Mouse (Mus musculus) thymus, postnatal 4 days (tissue): ENCODE results near the gene Prrg2.
"Not testable (repeated sequence)": the region's sequence is repeated elsewhere in the genome, so short reads cannot be mapped to it uniquely, and the experiment has no call there.

Experiments
- DNase-seq: peaks from one replicate; pipeline ENCODE4 v3.0.0; 2021

Prrg2 gene

GRCm38 (mm10) chr7:45027761-45028160, 34.7 kb downstream of the Prrg2 start:
- DNase-seq: no peak

- DNase-seq: no peak
Measured at GRCm38 (mm10) chr7:45026256-45026655, 36.2 kb downstream of the Prrg2 start.

DNA sequence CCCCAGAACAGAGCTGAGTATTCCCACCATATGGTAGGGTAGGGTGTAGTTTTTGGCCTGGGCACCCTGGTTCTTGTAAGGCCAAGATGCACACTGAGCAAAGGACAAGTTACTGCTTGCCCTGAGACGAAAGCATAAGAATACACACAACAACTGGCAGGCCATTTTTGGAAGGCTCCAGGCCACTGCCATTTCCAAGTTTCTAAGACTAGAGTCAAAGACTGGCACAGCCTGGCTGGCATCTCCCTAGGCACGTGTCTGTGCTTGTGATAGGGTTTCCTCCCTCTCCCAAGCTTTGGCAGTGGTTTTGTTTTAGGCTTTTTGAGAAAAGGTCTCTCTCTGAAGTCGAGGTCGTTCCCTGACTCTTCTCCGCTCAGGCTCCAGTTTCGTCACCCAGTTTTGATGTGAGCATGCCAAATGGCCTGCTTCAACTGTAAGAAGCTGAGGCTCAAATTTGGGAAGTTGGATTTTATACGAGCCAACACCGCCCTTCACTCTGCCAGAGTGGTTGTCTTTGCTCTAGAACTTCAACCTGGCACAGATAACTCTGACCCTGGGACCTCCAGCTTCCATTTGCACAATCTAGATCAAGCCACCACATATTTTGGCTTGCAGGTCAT, 36.8 kb downstream of the Prrg2 start:
- no peak for DNase-seq

DNA sequence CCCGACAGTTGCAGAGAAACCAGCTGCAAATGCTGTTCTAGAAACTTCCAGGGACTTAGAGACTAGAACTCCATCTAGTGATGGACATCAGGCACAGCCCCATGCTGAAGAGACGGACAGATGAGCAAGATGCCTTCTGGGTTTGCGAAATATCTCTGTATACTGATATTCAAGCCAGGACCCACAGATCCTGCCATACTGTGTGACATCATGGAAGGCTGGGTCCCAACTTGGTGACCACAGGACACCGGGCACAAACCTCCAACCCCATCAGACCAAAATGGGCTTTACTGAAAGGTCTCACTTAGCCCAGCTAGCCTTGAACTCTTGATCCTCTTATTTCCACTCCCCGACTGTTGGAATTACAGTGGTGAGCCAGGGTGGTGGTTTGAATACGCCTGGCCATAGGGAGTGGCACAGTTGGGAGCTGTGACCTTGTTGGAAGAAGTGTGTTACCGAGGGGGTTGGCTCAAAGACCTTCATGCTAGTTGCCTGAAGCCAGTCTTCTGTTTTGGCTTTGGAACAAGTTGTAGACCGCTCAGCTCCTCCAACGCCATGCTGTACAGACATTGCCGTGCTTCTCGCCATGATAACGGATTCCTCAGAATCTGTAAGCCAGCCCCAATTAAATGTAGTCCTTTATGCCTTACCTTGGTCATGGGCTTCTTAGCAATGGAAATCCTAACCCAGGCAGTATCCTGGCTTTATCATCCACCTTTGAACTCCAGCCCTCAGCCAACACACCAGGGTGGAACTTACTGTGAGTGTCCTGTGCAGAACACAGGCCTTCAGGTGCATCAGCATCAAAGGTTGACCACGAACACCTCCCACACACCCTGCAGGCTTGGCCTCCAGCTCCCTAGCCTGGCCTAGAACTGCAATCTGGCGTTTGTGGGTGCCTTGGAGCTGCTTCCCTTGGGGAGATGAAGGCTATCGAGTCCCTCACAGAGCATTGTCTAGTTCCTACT, 37.9 kb downstream of the Prrg2 start:
- DNase-seq: no peak

DNA sequence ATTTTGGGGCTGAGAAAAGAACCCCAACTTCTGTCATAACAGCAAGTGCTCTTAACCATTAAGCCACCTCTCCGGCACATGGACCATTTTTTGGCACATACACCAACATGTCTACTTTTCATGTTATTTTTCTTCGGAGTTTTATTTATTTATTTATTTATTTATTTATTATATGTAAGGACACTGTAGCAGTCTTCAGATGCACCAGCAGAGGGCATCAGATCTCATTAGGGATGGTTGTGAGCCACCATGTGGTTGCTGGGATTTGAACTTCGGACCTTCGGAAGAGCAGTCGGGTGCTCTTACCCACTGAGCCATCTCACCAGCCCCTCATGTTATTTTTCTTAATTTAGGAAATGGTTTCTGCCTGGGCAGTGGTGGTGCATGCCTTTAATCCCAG, 38.8 kb downstream of the Prrg2 start:
- DNase-seq: not testable (repeated sequence)

DNA sequence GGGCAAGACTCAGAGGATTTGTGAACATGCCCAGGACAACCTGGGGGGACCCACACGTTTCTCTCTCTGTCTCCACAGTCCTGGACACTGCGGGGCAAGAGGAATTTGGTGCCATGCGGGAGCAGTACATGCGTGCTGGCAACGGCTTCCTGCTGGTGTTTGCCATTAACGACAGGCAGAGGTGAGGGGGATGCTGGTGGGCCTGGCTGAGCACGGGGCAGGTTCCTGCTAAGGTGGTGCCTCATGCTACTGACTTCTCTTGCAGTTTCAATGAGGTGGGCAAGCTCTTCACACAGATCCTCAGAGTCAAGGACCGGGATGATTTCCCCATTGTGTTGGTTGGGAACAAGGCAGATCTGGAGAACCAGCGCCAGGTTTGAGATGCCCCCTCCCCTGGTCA, 42.3 kb downstream of the Prrg2 start:
- DNase-seq: no peak

DNA sequence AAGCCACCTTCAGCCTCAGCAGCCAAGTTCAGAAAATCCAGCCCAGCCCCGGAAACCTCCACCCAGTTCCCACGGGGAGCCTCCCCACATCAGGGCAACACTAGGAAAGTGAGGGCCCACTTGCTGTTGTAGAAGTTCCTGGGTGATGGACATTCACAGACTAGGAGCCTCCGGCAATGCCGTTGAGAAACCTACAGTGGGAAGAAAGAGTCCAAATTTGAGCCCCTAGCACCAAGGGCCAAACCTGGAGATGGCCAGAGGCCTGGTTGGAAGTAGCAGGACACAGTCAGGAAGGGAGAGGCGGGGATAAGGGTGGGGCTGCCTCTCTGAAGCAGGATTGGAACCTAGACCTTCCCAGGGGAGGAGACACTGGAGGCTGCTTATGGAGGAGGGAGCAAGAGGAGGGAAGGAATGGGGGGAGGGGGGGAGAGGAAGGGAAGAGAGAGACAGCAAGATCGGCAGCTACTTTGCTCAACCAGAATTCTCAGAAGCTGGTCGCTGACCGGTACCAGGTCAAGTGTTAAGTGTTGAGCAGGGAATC, 43.4 kb downstream of the Prrg2 start:
- no peak for DNase-seq

DNA sequence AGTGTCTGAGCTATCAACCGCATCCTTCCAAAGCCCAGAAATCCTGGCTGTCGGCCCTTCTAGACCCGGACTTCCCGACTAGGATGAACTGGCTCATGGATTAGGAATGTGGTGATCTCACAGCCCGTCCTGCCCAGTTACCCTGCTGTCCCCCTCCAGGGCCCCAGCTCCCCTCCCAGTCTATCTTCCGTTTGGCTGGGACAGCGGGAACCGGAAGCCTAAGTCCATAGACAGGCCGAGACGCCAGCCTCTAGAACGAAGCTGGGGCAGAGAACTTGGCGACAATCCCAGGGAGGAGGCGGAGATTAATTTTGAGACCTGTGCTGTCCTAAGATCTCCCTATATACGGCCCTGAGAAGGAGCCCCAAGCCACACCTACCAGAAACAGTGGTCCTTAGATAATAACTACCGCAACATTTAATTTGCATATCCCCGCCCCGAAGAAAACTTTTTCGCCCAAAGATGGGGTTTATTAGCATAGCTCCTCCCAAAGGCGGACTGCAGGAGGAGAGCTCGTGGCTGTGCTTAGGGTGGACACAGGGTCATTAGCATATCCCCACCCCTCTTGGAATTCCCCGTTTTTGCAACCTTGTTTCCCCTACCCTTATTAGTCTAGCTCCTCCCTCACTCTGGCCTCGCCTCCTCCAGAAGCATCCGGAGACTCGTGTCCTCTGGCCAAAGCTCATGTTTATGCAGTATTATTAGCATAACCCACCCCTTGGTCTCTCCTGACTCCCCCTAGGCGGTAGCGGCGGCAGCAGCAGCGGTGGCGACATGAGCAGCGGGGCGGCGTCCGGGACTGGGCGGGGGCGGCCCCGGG, 45.0 kb downstream of the Prrg2 start, which contains the start of gene Rras:
Gene Rras, plus strand, starts transcription at position 720 of the 820 bp plus-strand sequence.
- DNase-seq: peak; percentile 74

DNA sequence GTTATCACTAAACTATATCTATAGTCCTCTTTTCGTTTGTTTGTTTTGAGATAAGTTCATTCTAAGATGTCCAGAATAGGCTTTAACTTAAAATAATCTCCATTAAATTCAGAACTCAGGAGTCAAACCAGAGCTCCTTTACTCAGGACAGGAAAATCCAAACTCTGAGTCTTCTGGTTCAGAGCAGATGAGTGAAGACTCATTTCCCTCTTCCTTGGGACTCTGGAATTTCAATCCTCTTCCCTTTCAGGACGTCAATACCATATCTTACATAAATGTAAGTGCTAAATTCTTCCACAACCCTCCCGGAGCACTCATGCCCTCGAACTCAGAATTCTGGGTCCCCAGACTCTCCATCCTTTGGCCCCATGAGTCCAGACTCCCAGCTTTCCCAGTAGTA, 45.7 kb downstream of the Prrg2 start:
- DNase-seq: no peak

DNA sequence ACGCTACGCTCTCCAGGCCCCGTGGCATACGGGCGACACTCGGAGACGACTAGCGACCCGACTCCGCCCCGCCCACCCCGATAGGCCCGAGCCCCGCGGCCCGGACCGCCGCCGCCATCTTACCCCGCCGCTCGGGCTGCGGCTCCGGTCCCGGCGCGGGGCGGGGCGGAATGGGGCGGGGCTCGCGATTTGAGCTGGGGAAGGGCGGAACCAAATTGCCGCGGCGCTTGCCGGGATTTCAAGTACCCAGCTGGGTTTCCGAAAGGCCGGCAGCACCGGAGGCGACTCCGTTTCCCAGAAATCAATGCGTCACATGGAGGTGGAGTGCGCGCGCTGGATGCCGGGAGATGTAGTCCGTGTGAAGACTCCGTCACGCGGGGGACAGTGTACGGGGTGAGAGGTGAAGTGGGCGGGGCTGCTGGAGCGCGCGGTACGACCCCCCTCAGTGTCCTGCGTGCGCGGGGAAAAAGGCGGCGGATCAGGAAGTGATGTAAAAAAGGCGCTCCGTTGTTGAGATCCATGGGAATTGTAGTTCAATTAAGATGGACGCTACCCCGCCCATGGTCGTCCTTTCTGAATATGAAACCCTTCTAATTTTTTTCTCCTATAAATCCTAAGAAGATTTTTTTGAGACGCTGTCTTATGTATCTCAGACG, 46.4 kb downstream of the Prrg2 start, which contains the start of gene Scaf1:
Gene Scaf1, minus strand, starts transcription at position 407 of the 656 bp plus-strand sequence.
- peak; percentile 98 for DNase-seq

DNA sequence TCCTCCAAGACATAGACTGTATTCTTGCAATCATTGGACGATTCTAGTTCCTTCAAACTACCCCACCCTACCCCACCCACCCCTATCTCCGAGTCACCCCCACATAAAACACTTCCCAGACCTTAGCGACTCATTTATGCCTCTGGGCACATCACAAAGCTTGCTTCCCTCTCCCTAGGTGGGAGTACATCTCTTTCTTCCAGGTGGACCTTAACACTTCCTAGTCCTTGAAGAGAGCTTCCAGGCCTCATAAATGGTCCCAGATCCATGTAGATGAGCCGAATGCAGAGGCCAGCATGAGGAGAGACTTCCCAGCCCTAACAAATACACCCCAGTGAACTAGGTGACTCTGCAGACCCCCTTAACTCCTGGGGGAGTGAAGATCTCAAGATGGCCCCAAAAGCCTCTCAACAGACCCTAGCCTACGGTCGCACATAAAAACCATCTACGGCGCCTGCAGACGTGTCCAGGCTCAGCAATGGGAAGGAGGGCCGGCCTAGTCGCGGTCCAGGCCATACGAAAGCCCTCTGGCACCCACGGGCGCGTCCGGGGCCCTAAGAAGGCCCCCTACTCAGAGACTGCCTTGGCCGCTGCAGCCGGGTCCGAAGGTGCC, 47.0 kb downstream of the Prrg2 start:
- no peak for DNase-seq

DNA sequence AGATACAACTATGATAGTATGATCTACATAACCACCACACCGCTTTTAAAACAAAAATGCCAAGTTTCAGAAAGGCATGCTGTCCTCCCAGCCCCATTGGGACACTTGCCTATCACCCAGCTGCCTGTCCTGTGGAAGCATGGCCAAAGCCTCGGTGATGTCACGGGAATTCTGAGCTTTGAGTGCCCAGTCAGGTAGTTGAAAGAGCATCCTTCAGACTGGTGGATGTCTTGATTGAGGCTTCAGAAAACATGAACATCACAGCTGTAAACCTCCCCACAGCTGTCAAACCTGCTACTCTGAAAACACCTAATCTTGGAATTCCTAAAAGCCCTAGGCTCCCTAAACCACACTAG, 48.4 kb downstream of the Prrg2 start:
- no peak for DNase-seq

GRCm38 (mm10) chr7:45013366-45014095, 48.9 kb downstream of the Prrg2 start:
- DNase-seq: no peak

DNA sequence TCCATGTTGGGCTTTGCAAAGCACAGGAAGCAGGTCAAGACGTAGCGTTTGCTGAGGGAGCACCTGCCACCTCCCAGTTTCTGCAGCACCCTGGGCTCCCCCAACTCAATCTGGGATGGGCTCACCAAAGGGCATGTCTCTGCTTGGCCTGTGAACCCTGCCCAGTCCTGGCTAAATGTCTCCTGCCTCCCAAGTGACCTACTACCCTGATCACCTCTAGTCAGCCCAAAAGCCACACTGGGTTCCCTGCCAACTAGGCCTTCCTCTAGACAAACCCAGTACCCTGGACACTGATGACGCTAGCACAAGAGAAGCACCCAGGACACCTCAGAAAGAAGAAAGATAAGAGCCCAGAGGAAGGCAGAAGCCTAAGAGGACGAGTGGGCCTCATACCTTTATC, 49.7 kb downstream of the Prrg2 start:
- DNase-seq: no peak

DNA sequence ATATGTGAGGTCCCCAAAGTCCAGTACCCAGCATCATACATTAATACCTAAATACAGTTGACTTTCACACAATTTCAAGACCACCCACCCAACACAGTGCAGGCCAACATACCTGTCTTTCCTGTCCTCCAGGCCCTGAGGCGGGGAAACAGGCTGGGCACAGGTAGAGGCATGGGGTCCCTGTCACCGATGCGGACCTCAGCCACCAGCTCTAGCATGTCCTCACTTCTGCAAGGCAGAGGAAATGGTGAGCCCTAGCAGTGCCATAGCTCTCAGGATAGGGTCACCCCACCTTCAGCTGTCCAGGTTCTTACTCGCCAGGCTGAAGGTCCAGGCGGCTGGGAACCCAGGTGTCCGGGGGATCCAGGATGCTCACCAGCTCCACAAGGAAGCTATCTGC, 50.5 kb downstream of the Prrg2 start:
- no peak for DNase-seq

DNA sequence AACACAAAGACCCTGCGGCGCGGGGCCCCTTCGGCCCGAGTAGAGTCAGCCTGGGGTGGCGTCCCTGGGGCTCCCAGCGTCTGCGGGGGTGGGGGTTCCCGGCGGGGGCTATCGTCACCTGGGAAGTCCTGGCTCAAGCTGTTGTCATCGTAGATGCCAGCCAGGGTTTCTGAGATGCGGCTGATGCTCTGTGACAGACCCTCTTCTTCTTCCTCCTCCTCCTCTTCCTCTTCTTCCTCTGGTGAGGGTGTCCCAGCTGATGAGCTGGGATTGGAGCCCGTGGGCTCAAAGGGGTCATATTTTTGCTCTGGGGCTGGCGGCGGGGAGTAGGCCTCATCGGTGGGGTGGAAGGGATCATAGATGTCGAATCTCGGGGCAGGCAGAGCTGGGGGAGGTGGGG, 54.1 kb downstream of the Prrg2 start:
- no peak for DNase-seq

- DNase-seq: no peak
Measured at GRCm38 (mm10) chr7:45007846-45008245, 54.6 kb downstream of the Prrg2 start.

GRCm38 (mm10) chr7:45007141-45007540, 55.3 kb downstream of the Prrg2 start:
- DNase-seq: no peak

DNA sequence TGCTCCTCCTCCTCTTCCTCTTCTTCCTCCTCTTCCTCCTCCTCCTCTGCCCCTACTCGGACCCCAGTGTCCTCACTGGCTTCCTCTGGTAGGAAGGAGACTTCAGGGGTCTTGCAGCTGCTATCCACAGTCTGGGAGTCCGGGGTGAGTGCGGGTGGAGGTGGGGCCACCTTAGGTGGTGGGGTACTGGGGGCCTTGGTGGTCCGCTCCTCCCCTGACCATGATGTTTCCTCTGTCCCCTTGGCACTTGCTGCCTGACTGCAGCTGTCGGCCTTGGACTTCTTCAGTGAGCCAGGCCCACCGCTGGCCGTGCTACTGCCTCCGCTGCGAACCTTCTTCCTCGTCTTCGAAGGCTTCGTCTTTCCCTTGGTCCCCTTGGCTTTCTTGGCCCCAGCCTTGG, 56.0 kb downstream of the Prrg2 start:
- DNase-seq: no peak

- no peak for DNase-seq
Measured at GRCm38 (mm10) chr7:45005321-45005992, 57.0 kb downstream of the Prrg2 start.

DNA sequence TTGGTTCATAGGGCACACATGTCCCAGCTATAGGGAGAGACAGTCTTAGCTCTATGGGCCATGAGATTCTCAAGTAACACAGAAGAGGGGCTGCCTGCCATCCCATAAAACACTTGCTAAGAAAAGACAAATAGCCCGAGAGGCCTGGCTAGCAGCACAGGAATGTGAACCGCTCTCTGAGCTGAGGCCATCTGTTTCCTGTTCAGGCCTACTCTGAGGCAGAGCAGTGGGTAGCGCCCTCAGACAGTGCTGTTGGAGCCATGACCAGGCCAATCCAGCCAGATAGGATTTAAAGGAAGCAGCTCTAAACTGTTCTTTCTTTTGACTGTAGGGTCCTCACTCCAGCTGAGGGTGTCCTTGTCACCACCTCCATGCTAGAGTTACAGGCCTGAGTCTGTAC, 57.9 kb downstream of the Prrg2 start:
- no peak for DNase-seq
